Mouse (Mus musculus): ENCODE results near the gene Pdzk1ip1. TPM values are rescaled to one million over a fixed set of nuclear protein-coding genes. Genes with fewer than 3 reads are reported as not detected.

Pdzk1ip1 gene
- 0.83 TPM for polyA plus RNA-seq (2015; fragmentation: Illumina TruSeq; extraction: RNeasy Lipid Tissue Mini Kit (QIAGEN cat#74804); ENCODE audit: low read depth, low replicate concordance)

DNA sequence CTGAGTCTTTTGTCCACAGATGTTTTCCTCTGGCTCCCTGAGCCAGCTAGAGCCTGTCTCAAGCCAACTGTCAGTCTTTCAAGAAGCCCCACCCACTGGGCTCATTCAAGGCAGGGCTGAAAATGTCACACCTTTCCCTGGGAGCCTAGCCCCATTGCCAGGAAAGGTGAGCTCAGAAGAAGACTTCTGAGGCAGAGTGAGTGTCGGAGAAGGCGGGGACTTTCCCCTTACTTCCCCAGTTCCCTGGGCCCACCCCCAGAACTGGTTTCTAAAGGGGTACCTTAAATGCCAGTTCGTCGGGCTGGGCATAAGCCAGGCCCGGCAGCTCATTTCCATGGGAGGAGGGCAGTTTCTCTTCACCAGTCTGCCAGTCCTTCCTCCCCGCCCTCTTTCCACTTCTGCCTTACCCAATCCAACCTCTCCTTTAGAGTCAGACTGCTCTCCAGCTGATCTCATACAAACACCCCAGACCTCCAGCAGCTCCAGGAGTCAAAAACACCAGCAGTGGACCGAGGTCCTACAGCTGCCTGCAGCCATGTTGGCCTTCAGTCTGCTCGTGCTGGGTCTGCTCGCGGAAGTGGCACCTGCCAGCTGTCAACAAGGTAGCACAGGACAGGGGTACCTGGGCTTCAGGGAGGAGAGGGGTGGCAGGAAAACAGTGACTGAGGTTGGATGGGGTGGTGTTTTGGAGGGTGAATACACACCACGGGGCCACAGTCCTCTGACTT is at the start of gene Pdzk1ip1:
Gene Pdzk1ip1 (plus strand): TSS at position 98 of the 728 bp plus-strand sequence.

DNA sequence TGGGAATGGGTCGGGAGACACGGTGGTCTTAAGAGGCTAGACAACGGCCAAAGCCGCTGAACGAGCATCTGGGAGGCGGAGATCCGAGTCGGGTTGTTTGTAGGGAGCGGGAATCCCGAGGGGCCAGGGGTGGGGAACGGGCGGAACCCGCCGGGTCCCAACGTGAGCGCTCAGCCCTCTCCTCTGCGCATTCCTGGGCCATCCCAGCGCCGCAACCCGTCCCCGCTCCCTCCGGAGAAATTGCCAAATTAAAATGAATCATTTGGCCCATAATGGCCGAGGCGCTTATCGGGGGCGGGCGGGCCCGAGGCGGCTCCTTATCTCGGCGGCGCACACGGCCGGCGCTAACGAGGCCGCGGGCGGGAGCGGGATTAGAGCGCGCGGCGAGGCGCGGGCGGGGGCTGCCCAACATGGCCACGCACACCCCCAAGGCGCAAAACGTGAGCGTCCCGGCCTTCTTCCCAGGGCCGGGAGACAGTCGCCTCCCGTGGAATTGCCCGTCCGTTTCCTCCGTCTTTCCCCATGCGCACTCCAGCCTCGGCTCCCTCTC is 32.1 kb upstream of the Pdzk1ip1 start, which contains the start of gene Tal1:
Gene Tal1 (plus strand): TSS at position 56 of the 550 bp plus-strand sequence.

DNA sequence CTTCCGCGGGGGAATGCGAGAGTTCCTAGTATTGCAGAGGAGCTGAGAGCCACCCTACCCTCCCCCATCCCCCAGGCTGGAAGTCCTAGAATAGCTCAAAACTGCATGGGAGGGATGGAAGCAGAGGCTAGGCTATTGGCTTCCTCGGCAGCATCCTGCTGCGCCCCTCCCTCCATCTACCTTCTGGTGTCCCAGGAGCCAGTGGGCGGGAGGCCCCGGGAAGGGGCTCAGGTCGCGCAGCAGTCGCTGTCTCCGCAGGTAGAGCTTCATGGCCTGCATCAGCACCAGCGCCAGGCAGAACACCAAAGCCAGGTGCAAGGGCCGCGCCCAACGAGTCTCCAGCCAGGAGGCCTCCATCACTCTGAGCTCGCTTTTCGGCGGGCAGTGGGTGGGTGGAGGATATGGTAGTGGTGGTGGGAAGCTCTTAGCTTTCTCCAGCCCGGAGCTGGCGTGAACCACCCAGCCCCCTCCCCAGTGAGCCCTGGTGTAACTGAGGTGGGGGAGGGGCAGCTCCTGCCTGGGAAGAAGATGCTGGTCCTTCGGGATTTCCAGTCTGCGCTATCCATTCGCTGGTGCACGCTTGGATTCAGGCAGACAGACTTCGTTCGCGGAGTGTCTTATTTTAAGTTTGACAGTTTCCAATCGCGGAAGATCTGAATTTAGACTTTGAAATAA is 45.2 kb downstream of the Pdzk1ip1 start, which contains the start of gene Cyp4x1:
Gene Cyp4x1 (minus strand): TSS at position 661 of the 675 bp plus-strand sequence.

Other genes starting within 250 kb of the Pdzk1ip1 start
- gene Foxd2, start 179.8 kb upstream of the Pdzk1ip1 start, polyA plus RNA-seq (2015; fragmentation: Illumina TruSeq; extraction: RNeasy Lipid Tissue Mini Kit (QIAGEN cat#74804); ENCODE audit: low read depth, low replicate concordance) = 0.22 TPM
- gene Foxe3, start 162.7 kb upstream of the Pdzk1ip1 start, polyA plus RNA-seq (2015; fragmentation: Illumina TruSeq; extraction: RNeasy Lipid Tissue Mini Kit (QIAGEN cat#74804); ENCODE audit: low read depth, low replicate concordance) = not detected
- gene Cmpk1, start 101.5 kb upstream of the Pdzk1ip1 start, polyA plus RNA-seq (2015; fragmentation: Illumina TruSeq; extraction: RNeasy Lipid Tissue Mini Kit (QIAGEN cat#74804); ENCODE audit: low read depth, low replicate concordance) = 112 TPM
- 0.34 TPM for gene Stil, start 88.5 kb upstream of the Pdzk1ip1 start, polyA plus RNA-seq (2015; fragmentation: Illumina TruSeq; extraction: RNeasy Lipid Tissue Mini Kit (QIAGEN cat#74804); ENCODE audit: low read depth, low replicate concordance)
- gene Tal1, start 32.3 kb upstream of the Pdzk1ip1 start, polyA plus RNA-seq (2015; fragmentation: Illumina TruSeq; extraction: RNeasy Lipid Tissue Mini Kit (QIAGEN cat#74804); ENCODE audit: low read depth, low replicate concordance) = 3.0 TPM
- gene Cyp4x1, start 45.6 kb downstream of the Pdzk1ip1 start, polyA plus RNA-seq (2015; fragmentation: Illumina TruSeq; extraction: RNeasy Lipid Tissue Mini Kit (QIAGEN cat#74804); ENCODE audit: low read depth, low replicate concordance) = 10.1 TPM
- not detected for gene Cyp4a29, start 153.4 kb downstream of the Pdzk1ip1 start, polyA plus RNA-seq (2015; fragmentation: Illumina TruSeq; extraction: RNeasy Lipid Tissue Mini Kit (QIAGEN cat#74804); ENCODE audit: low read depth, low replicate concordance)
- gene Cyp4a12a, start 210.3 kb downstream of the Pdzk1ip1 start, polyA plus RNA-seq (2015; fragmentation: Illumina TruSeq; extraction: RNeasy Lipid Tissue Mini Kit (QIAGEN cat#74804); ENCODE audit: low read depth, low replicate concordance) = not detected